Mouse (Mus musculus): ENCODE measurements around the gene Clip4. TPM values are rescaled to one million over a fixed set of nuclear protein-coding genes. Genes with fewer than 3 reads are reported as not detected.

Clip4 gene
- polyA plus RNA-seq, 1 experiment from 2014 or later: 14.7 TPM

DNA sequence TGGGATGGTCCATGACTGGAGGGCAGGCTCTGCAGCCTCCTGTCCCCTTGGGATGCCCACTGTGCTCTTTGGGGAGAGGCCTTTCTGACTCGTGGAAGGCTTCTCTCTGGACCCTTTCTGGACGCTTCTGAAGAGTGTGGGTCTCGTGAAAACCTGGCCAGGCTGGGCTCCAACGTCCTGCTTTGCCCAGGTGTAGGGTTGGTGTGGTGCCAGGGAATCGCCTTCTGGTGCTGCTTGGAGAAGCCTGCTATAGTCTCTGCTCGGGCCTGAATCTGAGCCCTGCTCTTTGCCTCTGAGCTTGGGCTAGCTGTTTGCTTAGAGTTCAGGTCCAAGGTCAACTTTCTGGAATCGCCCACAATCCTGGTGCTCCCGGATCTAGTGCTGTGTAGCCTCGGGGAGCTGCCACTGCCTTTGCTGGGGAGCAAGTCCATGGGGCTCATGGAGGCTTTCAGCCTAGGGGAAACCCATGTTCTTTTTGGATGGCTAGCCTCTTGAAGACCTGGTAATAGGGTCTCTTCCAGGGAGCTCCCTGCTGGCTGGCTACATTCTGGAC is 18.6 kb upstream of the Clip4 start:
- Histone ChIP-seq H3K27me3 (ENCODE audit: control insufficient read depth, insufficient read depth, low read depth, low read length) (no peaks in the 10 kb centered on the region), H3K4me3 (ENCODE audit: low read depth, low read length) (no peak overlapping the region), H3K27ac (ENCODE audit: low read length) (no peak overlapping the region), H3K36me3 (ENCODE audit: control insufficient read depth, insufficient read depth, low read length) (no peaks in the 10 kb centered on the region), H3K9me3 (replicated peaks; ENCODE audit: control insufficient read depth, low read length, poor library complexity, severe bottlenecking) (no peaks in the 10 kb centered on the region), H3K9ac (ENCODE audit: low read depth, low read length) (no peak overlapping the region), H3K4me1 (ENCODE audit: control insufficient read depth, insufficient read depth, low read length) (peaks cover 4% of the 10 kb centered on the region; the same call in 1 of the 2 replicates), H3K4me2 (ENCODE audit: low read length) (no peak overlapping the region)
- no peak for ATAC-seq
- 86% methylated on average over 9 of the region's 9 CpGs for WGBS

DNA sequence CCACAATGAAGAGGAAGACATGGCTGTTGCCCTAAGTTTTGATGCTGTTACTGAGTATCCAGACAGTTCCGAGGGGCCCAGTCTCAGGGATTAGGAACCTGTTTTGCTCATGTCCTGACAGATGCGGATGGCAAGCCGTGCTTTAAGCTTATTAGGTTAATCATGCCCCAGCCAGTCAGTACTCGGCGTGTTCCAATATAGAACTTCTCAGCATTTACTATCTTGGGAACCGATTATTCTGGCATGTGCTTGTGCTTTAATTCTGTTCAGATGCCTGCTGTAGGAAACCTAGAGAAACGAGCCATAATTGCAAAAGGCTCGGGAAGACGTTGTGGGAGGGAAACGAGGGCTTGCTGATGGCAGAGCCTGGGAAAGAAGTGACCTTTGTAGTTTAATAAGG is 15.4 kb upstream of the Clip4 start, which contains the start of gene Pcare:
Gene Pcare (minus strand): TSS at position 64 of the 400 bp plus-strand sequence.
- Histone ChIP-seq H3K27me3 (ENCODE audit: control insufficient read depth, insufficient read depth, low read depth, low read length) (no peaks in the 10 kb centered on the region), H3K9me3 (replicated peaks; ENCODE audit: control insufficient read depth, low read length, poor library complexity, severe bottlenecking) (no peaks in the 10 kb centered on the region), H3K4me2 (ENCODE audit: low read length) (no peak within 1 kb of the TSS), H3K4me3 (ENCODE audit: low read depth, low read length) (no peak within 1 kb of the TSS), H3K9ac (ENCODE audit: low read depth, low read length) (no peak within 1 kb of the TSS), H3K36me3 (ENCODE audit: control insufficient read depth, insufficient read depth, low read length) (no peaks in the 10 kb centered on the region), H3K4me1 (ENCODE audit: control insufficient read depth, insufficient read depth, low read length) (no peaks in the 10 kb centered on the region; the same call in 1 of the 2 replicates), H3K27ac (ENCODE audit: low read length) (no peak within 1 kb of the TSS)
- 47% methylated on average over 10 of the region's 10 CpGs for WGBS
- ATAC-seq: no peak

DNA sequence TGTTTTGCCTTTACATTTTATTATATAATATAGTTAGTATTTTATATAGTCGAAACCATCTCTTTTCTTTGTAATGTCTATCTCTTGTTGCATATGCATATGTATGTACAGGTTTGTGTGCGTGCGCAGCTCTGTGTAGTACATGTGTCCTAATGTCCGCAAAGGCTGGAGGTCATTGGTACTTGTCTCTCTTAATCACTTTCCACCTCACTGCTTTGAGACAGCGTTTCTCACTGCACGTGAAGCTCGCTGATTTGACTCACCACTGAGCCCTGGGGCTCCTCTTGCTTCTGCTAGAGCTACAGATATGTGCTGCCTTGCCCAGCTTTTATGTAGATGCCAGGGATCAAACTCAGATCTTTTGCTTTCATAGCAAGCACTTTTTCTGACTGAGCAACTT is 7.7 kb upstream of the Clip4 start:
- H3K4me2 ChIP-seq (ENCODE audit: low read length): no peak overlapping the region
- H3K4me3 ChIP-seq (ENCODE audit: low read depth, low read length): no peak overlapping the region
- WGBS: 79% methylated on average over 7 of the region's 7 CpGs
- no peaks in the 10 kb centered on the region for H3K36me3 ChIP-seq (ENCODE audit: control insufficient read depth, insufficient read depth, low read length)
- no peaks in the 10 kb centered on the region for H3K9me3 ChIP-seq (replicated peaks; ENCODE audit: control insufficient read depth, low read length, poor library complexity, severe bottlenecking)
- no peak overlapping the region for H3K27ac ChIP-seq (ENCODE audit: low read length)
- no peak overlapping the region for H3K9ac ChIP-seq (ENCODE audit: low read depth, low read length)
- ATAC-seq: no peak
- no peaks in the 10 kb centered on the region for H3K27me3 ChIP-seq (ENCODE audit: control insufficient read depth, insufficient read depth, low read depth, low read length)
- H3K4me1 ChIP-seq (ENCODE audit: control insufficient read depth, insufficient read depth, low read length): no peaks in the 10 kb centered on the region

DNA sequence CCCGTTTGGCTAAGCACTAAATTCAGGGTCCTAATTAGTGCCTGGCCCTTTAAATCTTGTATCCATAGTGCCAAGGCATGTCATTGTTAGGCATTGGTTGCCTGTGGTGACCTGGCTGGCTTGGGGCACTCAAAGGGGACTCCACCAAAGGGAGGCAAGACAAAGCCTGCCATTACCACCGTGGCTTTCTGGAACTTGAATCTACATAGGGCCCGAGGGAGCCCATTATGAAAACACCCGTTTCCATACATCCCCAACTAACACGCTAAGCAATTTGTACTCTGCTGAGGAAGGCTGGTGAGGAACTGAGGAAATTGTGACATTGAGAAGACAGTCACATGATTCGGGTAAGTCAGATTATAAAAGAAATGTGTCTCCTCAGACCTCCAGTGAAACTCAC is 1.3 kb downstream of the Clip4 start:
- no peak overlapping the region for H3K27ac ChIP-seq (ENCODE audit: low read length)
- no peak overlapping the region for H3K4me2 ChIP-seq (ENCODE audit: low read length)
- 0 out of 2 replicates have a peak, but pooled peaks have one; percentile 42 for ATAC-seq
- WGBS: 8% methylated on average over 6 of the region's 6 CpGs
- H3K36me3 ChIP-seq (ENCODE audit: control insufficient read depth, insufficient read depth, low read length): no peaks in the 10 kb centered on the region
- H3K4me3 ChIP-seq (ENCODE audit: low read depth, low read length): no peak overlapping the region
- H3K9ac ChIP-seq (ENCODE audit: low read depth, low read length): no peak overlapping the region
- no peaks in the 10 kb centered on the region for H3K9me3 ChIP-seq (replicated peaks; ENCODE audit: control insufficient read depth, low read length, poor library complexity, severe bottlenecking)
- H3K27me3 ChIP-seq (ENCODE audit: control insufficient read depth, insufficient read depth, low read depth, low read length): no peaks in the 10 kb centered on the region
- H3K4me1 ChIP-seq (ENCODE audit: control insufficient read depth, insufficient read depth, low read length): no peaks in the 10 kb centered on the region

DNA sequence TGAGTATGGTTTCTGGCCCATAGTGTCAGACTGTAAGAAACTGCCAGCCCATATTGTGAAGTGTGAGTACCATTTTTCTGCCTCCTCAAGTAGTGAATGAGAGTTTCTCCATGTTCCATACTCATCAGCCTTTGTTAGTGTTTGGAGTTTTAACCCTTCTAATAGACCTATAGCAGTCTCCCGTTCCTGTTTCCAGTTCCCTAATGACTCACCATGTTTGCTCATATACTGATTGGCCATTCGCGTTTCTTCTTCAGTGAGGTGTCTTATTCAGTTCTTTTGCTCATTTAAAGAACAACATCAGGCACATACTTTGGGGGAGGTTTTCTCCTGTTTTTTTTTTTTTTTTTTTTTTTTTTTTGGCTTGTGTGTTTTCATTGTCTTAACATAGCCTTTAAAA is 2.4 kb downstream of the Clip4 start:
- no peaks in the 10 kb centered on the region for H3K4me1 ChIP-seq (ENCODE audit: control insufficient read depth, insufficient read depth, low read length)
- no peak overlapping the region for H3K4me2 ChIP-seq (ENCODE audit: low read length)
- H3K27me3 ChIP-seq (ENCODE audit: control insufficient read depth, insufficient read depth, low read depth, low read length): no peaks in the 10 kb centered on the region
- H3K4me3 ChIP-seq (ENCODE audit: low read depth, low read length): no peak overlapping the region
- no peaks in the 10 kb centered on the region for H3K9me3 ChIP-seq (replicated peaks; ENCODE audit: control insufficient read depth, low read length, poor library complexity, severe bottlenecking)
- no peaks in the 10 kb centered on the region for H3K36me3 ChIP-seq (ENCODE audit: control insufficient read depth, insufficient read depth, low read length)
- no peak for ATAC-seq
- no peak overlapping the region for H3K27ac ChIP-seq (ENCODE audit: low read length)
- H3K9ac ChIP-seq (ENCODE audit: low read depth, low read length): no peak overlapping the region
- WGBS: 95% methylated on average over 3 of the region's 3 CpGs

DNA sequence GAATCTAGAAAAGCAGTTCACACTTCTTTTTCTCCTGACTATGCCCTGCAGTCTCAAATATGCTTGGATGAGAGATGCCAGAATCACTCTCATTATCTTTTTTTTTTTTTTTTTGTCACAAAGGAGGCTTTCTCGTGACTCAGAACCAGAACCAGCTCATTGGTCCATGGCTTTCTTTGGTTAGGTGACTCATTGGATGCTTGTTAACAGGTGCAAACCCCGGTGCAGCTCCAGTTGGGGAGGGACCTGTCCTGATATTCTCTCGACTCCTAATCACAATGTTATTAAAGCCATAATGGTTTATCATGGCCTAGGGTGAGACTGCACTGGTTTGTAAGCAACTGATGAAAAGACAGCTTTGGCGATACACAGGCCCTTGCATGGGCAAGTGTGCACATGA is 5.9 kb downstream of the Clip4 start:
- Histone ChIP-seq H3K27ac (ENCODE audit: low read length) (no peak overlapping the region), H3K4me1 (ENCODE audit: control insufficient read depth, insufficient read depth, low read length) (no peaks in the 10 kb centered on the region), H3K9ac (ENCODE audit: low read depth, low read length) (no peak overlapping the region), H3K4me2 (ENCODE audit: low read length) (no peak overlapping the region), H3K36me3 (ENCODE audit: control insufficient read depth, insufficient read depth, low read length) (no peaks in the 10 kb centered on the region), H3K9me3 (replicated peaks; ENCODE audit: control insufficient read depth, low read length, poor library complexity, severe bottlenecking) (peaks cover 7% of the 10 kb centered on the region; the same call in 1 of the 2 replicates), H3K4me3 (ENCODE audit: low read depth, low read length) (no peak overlapping the region), H3K27me3 (ENCODE audit: control insufficient read depth, insufficient read depth, low read depth, low read length) (no peaks in the 10 kb centered on the region)
- whole genome bisulfite sequencing: 64% methylated on average over 4 of the region's 4 CpGs
- ATAC-seq: no peak

DNA sequence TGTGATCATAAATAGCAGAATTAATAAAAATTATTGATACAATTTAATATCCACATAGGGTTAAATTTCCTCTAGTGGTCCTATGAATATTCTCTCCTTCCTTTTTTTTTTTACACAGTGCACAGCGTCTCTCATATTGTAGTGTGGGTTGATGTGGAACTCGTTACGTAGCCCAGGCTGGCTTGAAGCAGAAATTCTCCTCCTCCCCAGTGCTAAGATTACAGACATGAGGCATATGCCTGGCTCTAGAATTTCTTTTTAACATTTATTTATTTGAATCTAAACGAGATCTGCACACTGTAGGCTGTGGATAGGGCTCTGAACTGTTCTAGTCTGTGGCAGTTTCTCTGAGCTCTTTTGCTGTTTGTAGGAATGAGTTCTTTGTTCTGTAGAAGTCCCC is 7.0 kb downstream of the Clip4 start:
- H3K9ac ChIP-seq (ENCODE audit: low read depth, low read length): no peak overlapping the region
- no peaks in the 10 kb centered on the region for H3K27me3 ChIP-seq (ENCODE audit: control insufficient read depth, insufficient read depth, low read depth, low read length)
- no peak overlapping the region for H3K4me3 ChIP-seq (ENCODE audit: low read depth, low read length)
- no peak overlapping the region for H3K4me2 ChIP-seq (ENCODE audit: low read length)
- peaks cover 7% of the 10 kb centered on the region; the same call in 1 of the 2 replicates for H3K9me3 ChIP-seq (replicated peaks; ENCODE audit: control insufficient read depth, low read length, poor library complexity, severe bottlenecking)
- WGBS: 72% methylated on average over 4 of the region's 4 CpGs
- H3K27ac ChIP-seq (ENCODE audit: low read length): no peak overlapping the region
- H3K4me1 ChIP-seq (ENCODE audit: control insufficient read depth, insufficient read depth, low read length): no peaks in the 10 kb centered on the region
- no peaks in the 10 kb centered on the region for H3K36me3 ChIP-seq (ENCODE audit: control insufficient read depth, insufficient read depth, low read length)
- no peak for ATAC-seq

DNA sequence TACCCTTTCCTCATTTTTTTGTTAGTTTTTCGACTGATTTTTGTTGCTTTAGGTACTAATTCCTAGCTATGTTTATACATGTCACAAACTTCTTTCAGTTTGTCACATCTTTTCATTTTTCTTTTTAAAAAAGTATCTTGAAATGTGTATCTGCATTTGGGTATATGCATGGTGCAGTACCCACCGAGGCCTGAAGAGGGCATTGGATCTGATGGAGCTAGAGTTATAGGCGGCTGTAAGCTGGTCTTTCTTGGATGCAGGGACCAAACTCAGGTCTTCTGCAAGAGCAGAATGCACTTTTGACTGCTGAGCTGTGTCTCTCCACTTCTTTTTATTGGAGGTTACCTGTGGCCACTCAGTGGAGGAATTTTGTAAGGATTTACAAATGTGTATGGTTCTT is 10.4 kb downstream of the Clip4 start:
- Histone ChIP-seq H3K4me1 (ENCODE audit: control insufficient read depth, insufficient read depth, low read length) (peaks cover 9% of the 10 kb centered on the region), H3K9me3 (replicated peaks; ENCODE audit: control insufficient read depth, low read length, poor library complexity, severe bottlenecking) (peaks cover 7% of the 10 kb centered on the region; the same call in 1 of the 2 replicates), H3K9ac (ENCODE audit: low read depth, low read length) (no peak overlapping the region), H3K36me3 (ENCODE audit: control insufficient read depth, insufficient read depth, low read length) (no peaks in the 10 kb centered on the region), H3K27ac (ENCODE audit: low read length) (no peak overlapping the region), H3K4me3 (ENCODE audit: low read depth, low read length) (no peak overlapping the region), H3K27me3 (ENCODE audit: control insufficient read depth, insufficient read depth, low read depth, low read length) (no peaks in the 10 kb centered on the region), H3K4me2 (ENCODE audit: low read length) (no peak overlapping the region)
- 77% methylated on average over 3 of the region's 3 CpGs for WGBS
- no peak for ATAC-seq

DNA sequence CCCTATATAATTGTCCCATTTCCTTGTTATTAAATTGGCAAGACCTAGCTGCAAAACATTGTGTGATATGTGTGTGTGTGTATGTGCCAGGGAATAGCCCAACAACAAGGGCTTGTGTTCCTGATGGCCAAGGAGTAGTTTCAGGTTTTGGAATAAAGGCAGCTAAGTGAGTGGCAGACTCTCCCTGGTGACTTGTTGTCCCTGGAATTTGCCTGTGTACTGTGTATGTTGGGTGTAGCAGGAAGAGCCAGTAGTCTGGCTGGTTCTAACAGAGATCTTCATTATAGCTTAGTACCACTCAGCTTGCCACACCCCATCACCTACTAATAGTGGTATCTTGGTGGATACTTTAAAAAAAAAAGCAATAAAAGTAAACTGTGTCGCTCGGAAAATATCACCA is 12.2 kb downstream of the Clip4 start:
- ATAC-seq: no peak
- H3K9me3 ChIP-seq (replicated peaks; ENCODE audit: control insufficient read depth, low read length, poor library complexity, severe bottlenecking): peaks cover 7% of the 10 kb centered on the region; the same call in 1 of the 2 replicates
- H3K27ac ChIP-seq (ENCODE audit: low read length): no peak overlapping the region
- no peak overlapping the region for H3K4me3 ChIP-seq (ENCODE audit: low read depth, low read length)
- no peak overlapping the region for H3K4me2 ChIP-seq (ENCODE audit: low read length)
- WGBS: 98% methylated on average over 2 of the region's 2 CpGs
- H3K4me1 ChIP-seq (ENCODE audit: control insufficient read depth, insufficient read depth, low read length): peaks cover 19% of the 10 kb centered on the region
- no peak overlapping the region for H3K9ac ChIP-seq (ENCODE audit: low read depth, low read length)
- H3K36me3 ChIP-seq (ENCODE audit: control insufficient read depth, insufficient read depth, low read length): no peaks in the 10 kb centered on the region
- no peaks in the 10 kb centered on the region for H3K27me3 ChIP-seq (ENCODE audit: control insufficient read depth, insufficient read depth, low read depth, low read length)

All from midbrain, embryonic 16.5 days (tissue).